Comparison of ENCODE assay signal across 1 mouse cellular context in genomic region chr3:87012406-87012805, GRCm38 (mm10). TPM values are rescaled to one million over a fixed set of nuclear protein-coding genes. Genes with fewer than 3 reads are reported as not detected.
"Had no signal": no experiment of that assay in that cellular context is flagged by ENCODE, and none has a peak within 500 bp of the region (broad histone marks: within the 10 kb centered on the region; RNA-seq: fewer than 3 reads in every experiment).

No protein-coding gene starts in this region.

RNA-seq across cellular contexts. Expression of gene Cd1d1, which starts 13.2 kb away (rescaled TPM):
- polyA plus RNA-seq: erythroblast, embryonic 14.5 days had no signal
